ENCODE assay signal across 8 mouse cellular contexts in genomic region chr3:51560511-51561108, GRCm38 (mm10). TPM values are rescaled to one million over a fixed set of nuclear protein-coding genes. Genes with fewer than 3 reads are reported as not detected.
DNase-seq lines count a peak whose midpoint lies in the region; ATAC-seq and TF ChIP-seq lines count a peak whose summit lies in the region.

Gene Setd7, minus strand, starts transcription at chr3:51560879.

- no peaks in the 10 kb centered on the region for H3K9me3 ChIP-seq in MEL (replicated peaks; ENCODE audit: insufficient read depth, low read length)
- H3K9me3 ChIP-seq in hindbrain, embryonic 10.5 days, result no peaks in the 10 kb centered on the region
- no peaks in the 10 kb centered on the region for H3K9me3 ChIP-seq in lung, postnatal 0 days (ENCODE audit: low read length)

- peaks cover 41% of the 10 kb centered on the region for H3K79me2 ChIP-seq in MEL (ENCODE audit: control insufficient read depth, insufficient read depth, low read length, poor library complexity)

- WGBS in cerebellum, adult 2 months, result under 1% methylated on average over 43 of the region's 48 CpGs
- under 1% methylated on average over 48 of the region's 48 CpGs for WGBS in hindbrain, embryonic 10.5 days
- under 1% methylated on average over 40 of the region's 48 CpGs for WGBS in lung, postnatal 0 days

- peak within 1 kb of the TSS; percentile 92 for H3K9ac ChIP-seq in MEL (ENCODE audit: control insufficient read depth, low read depth, low read length, poor library complexity, severe bottlenecking)
- H3K9ac ChIP-seq in lung, postnatal 0 days (replicated peaks; ENCODE audit: low read depth), result peak within 1 kb of the TSS; percentile 80

- peak; percentile 78 for ATAC-seq in lung, postnatal 0 days

- no peak for TF ChIP-seq RAD21 in MEL (IDR thresholded peaks at IDR 0.05; ENCODE audit: low read depth, low read length)

- H3K27ac ChIP-seq in MEL (ENCODE audit: control insufficient read depth, low read depth, low read length), result peak within 1 kb of the TSS; percentile 82
- H3K27ac ChIP-seq in cerebellum, adult 2 months (ENCODE audit: insufficient read depth, low read length), result peak within 1 kb of the TSS; percentile 98
- peak within 1 kb of the TSS; percentile 98 for H3K27ac ChIP-seq in hindbrain, embryonic 10.5 days
- H3K27ac ChIP-seq in lung, postnatal 0 days (ENCODE audit: low read length), result peak within 1 kb of the TSS; percentile 94

- H3K4me3 ChIP-seq in MEL (ENCODE audit: control insufficient read depth in 1 of 2, insufficient read depth in 1 of 2, low read depth in 2 of 2, low read length in 2 of 2), result peak within 1 kb of the TSS; percentile 69 to 88
- H3K4me3 ChIP-seq in cerebellum, adult 2 months (replicated peaks; ENCODE audit: insufficient read depth, low read depth, low read length), result peak within 1 kb of the TSS; percentile 93
- H3K4me3 ChIP-seq in hindbrain, embryonic 10.5 days, result peak within 1 kb of the TSS; percentile 77
- peak within 1 kb of the TSS; percentile 83 for H3K4me3 ChIP-seq in lung, postnatal 0 days (ENCODE audit: low read depth, low read length)

- peak in 1 of 2 experiments; percentile 68; a peak in 2 of 4 replicates for TF ChIP-seq POLR2A in MEL (IDR thresholded peaks at IDR 0.05; ENCODE audit: control insufficient read depth in 1 of 2, insufficient read depth in 1 of 2, low read depth in 1 of 2, low read length in 2 of 2, poor library complexity in 1 of 2)
- TF ChIP-seq POLR2A in cerebellum, adult 2 months (IDR thresholded peaks at IDR 0.05; ENCODE audit: borderline replicate concordance, insufficient read depth, low read length), result peak; percentile 46; the same call in 1 of the 2 replicates

- no peak for TF ChIP-seq EP300 in MEL (IDR thresholded peaks at IDR 0.05; ENCODE audit: low read depth in 1 of 2, low read length in 2 of 2)
- no peak for TF ChIP-seq EP300 in lung, postnatal 0 days (IDR thresholded peaks at IDR 0.05)

- peaks cover 0 to 11% of the 10 kb centered on the region in 2 experiments; a peak in 2 of 4 replicates for H3K36me3 ChIP-seq in MEL (ENCODE audit: control insufficient read depth in 1 of 2, insufficient read depth in 2 of 2, low read length in 2 of 2)
- no peaks in the 10 kb centered on the region for H3K36me3 ChIP-seq in hindbrain, embryonic 10.5 days
- H3K36me3 ChIP-seq in lung, postnatal 0 days (ENCODE audit: insufficient read depth, low read length), result no peaks in the 10 kb centered on the region

- peak; percentile 89 for DNase-seq in MEL (ENCODE audit: low read depth, low spot score)
- peak; percentile 83 to 87 for DNase-seq in cerebellum, adult 2 months
- peak; percentile 57 to 81 for DNase-seq in frontal cortex, adult 2 months (ENCODE audit: extremely low spot score in 1 of 2, low spot score in 1 of 2)
- DNase-seq in hindbrain, embryonic 10.5 days (ENCODE audit: low spot score), result peak; percentile 86
- peak; percentile 79 to 82 for DNase-seq in layer of hippocampus, postnatal 10 days (ENCODE audit: low spot score in 2 of 2)
- peak; percentile 92 for DNase-seq in lung, postnatal 0 days (ENCODE audit: low spot score)
- peak; percentile 64 for DNase-seq in ovary, postnatal 14 days (ENCODE audit: low spot score)
- peak; percentile 82 to 84 for DNase-seq in thymus, postnatal 10 days (ENCODE audit: low spot score in 2 of 2)

- no peaks in the 10 kb centered on the region for H3K27me3 ChIP-seq in MEL (ENCODE audit: control insufficient read depth in 1 of 2, insufficient read depth in 2 of 2, low read length in 2 of 2)
- H3K27me3 ChIP-seq in cerebellum, adult 2 months (ENCODE audit: control insufficient read depth, insufficient read depth, low read length), result no peaks in the 10 kb centered on the region
- peaks cover 10% of the 10 kb centered on the region for H3K27me3 ChIP-seq in hindbrain, embryonic 10.5 days (ENCODE audit: insufficient read depth, poor library complexity, severe bottlenecking)
- H3K27me3 ChIP-seq in lung, postnatal 0 days (replicated peaks; ENCODE audit: insufficient read depth, low read length), result no peaks in the 10 kb centered on the region

- H3K4me2 ChIP-seq in lung, postnatal 0 days (replicated peaks; ENCODE audit: low read depth, low read length), result peak within 1 kb of the TSS; percentile 98

- H3K4me1 ChIP-seq in MEL (ENCODE audit: control insufficient read depth in 1 of 2, insufficient read depth in 2 of 2, low read length in 2 of 2), result peaks cover 3% of the 10 kb centered on the region in 2 experiments; a peak in 2 of 4 replicates
- peaks cover 8% of the 10 kb centered on the region; the same call in 1 of the 2 replicates for H3K4me1 ChIP-seq in cerebellum, adult 2 months (ENCODE audit: control insufficient read depth, insufficient read depth, low read length)
- H3K4me1 ChIP-seq in hindbrain, embryonic 10.5 days (replicated peaks), result peaks cover 32% of the 10 kb centered on the region
- peaks cover 8% of the 10 kb centered on the region; the same call in 1 of the 2 replicates for H3K4me1 ChIP-seq in lung, postnatal 0 days (ENCODE audit: insufficient read depth, low read depth, low read length)

- TF ChIP-seq CTCF in MEL (IDR thresholded peaks at IDR 0.05 in 2 of 3, conservative IDR thresholded peaks at IDR 0.05 in 1 of 3; ENCODE audit: control insufficient read depth in 1 of 3, insufficient read depth in 1 of 3, low read depth in 2 of 3, low read length in 3 of 3, poor library complexity in 1 of 3, severe bottlenecking in 1 of 3), result no peak
- no peak for TF ChIP-seq CTCF in cerebellum, adult 2 months (IDR thresholded peaks at IDR 0.05; ENCODE audit: borderline replicate concordance, insufficient read depth, low read depth, low read length)
- TF ChIP-seq CTCF in lung, postnatal 0 days (IDR thresholded peaks at IDR 0.05), result peak; percentile 47

TF ChIP-seq in MEL, 35 proteins besides CTCF, POLR2A, EP300 and RAD21:
- TF ChIP-seq CHD2 (IDR thresholded peaks at IDR 0.05; ENCODE audit: low read length) (no peak), ETS1 (IDR thresholded peaks at IDR 0.05; ENCODE audit: low read depth, low read length) (peak; percentile 58), BHLHE40 (IDR thresholded peaks at IDR 0.05; ENCODE audit: borderline replicate concordance, low read depth, low read length) (no peak), HCFC1 (IDR thresholded peaks at IDR 0.05; ENCODE audit: low read depth, low read length) (0 out of 2 replicates have a peak, but pooled peaks have one; percentile 14), TBP (IDR thresholded peaks at IDR 0.05; ENCODE audit: low read depth, low read length) (0 out of 2 replicates have a peak, but pooled peaks have one; percentile 15), SIN3A (IDR thresholded peaks at IDR 0.05; ENCODE audit: low read length) (peak; percentile 31; the same call in 1 of the 2 replicates), MAZ (IDR thresholded peaks at IDR 0.05; ENCODE audit: low read depth, low read length) (0 out of 2 replicates have a peak, but pooled peaks have one; percentile 20), MXI1 (IDR thresholded peaks at IDR 0.05; ENCODE audit: low read depth, low read length) (peak; percentile 22; the same call in 1 of the 2 replicates), NELFE (IDR thresholded peaks at IDR 0.05; ENCODE audit: low read depth, low read length) (peak; percentile 54)
TF ChIP-seq in MEL: peak in this region for 7.

RNA-seq across cellular contexts. Expression of gene Setd7, which starts in this region (rescaled TPM):
- total RNA-seq in MEL (2012; rRNA removed), result 8.4 and 11.3 TPM in 2 replicates
- 10 to 100 TPM; 15.3 to 37.9 TPM for polyA plus RNA-seq in MEL (2012; ENCODE audit: insufficient read depth in 1 of 2, insufficient read length in 2 of 2, low read depth in 1 of 2, low replicate concordance in 2 of 2, missing spikeins in 1 of 2)
- polyA plus RNA-seq in cerebellum, adult 2 months (2012; rRNA removed), result 83.0 and 96.5 TPM in 2 replicates
- 62.2 and 69.3 TPM in 2 replicates for polyA plus RNA-seq in frontal cortex, adult 2 months (2012; rRNA removed)
- 3.0 and 3.2 TPM in 2 replicates for polyA plus RNA-seq in hindbrain, embryonic 10.5 days (2016; fragmentation: Nextera tagmentation; extraction: Ambion mirVana)
- 10 to 100 TPM; 56.2 to 62.3 TPM for total RNA-seq in layer of hippocampus, postnatal 10 days (2021)
- polyA plus RNA-seq in lung, postnatal 0 days (2015; fragmentation: Nextera tagmentation; extraction: Ambion mirVana), result 2.1 TPM in 2 replicates

Comparison
In these comparisons a context has a peak if more than half of its experiments do, and no peak if none do; other contexts are left out.
1. Peak in every context shown above with its lines: DNase-seq, ATAC-seq, H3K4me3 ChIP-seq and H3K27ac ChIP-seq.